Mouse (Mus musculus) limb, embryonic 13.5 days (tissue): ENCODE measurements around the gene 6330403K07Rik. TPM values are rescaled to one million over a fixed set of nuclear protein-coding genes. Genes with fewer than 3 reads are reported as not detected.

Experiments used
- polyA plus RNA-seq: library from polyadenylated mRNA; unstranded; fragments of >200 nt; fragmentation: Nextera tagmentation; extraction: Ambion mirVana; gene quantifications from 2 replicates; pipeline ENCODE4 v1.2.1, GENCODE M21; 2015

Gene 6330403K07Rik
- polyA plus RNA-seq, 1 experiment from 2014 or later: 267 TPM

Other genes with a start within 250 kb of the 6330403K07Rik start
- 0.22 and 0.23 TPM in 2 replicates for gene Scimp, start 220.9 kb downstream of the 6330403K07Rik start, polyA plus RNA-seq
- gene Rabep1, start 188.7 kb downstream of the 6330403K07Rik start, polyA plus RNA-seq: 38.5 and 39.7 TPM in 2 replicates
- 128 and 134 TPM in 2 replicates for gene Nup88, start 63.5 kb downstream of the 6330403K07Rik start, polyA plus RNA-seq
- gene Rpain, start 63.3 kb downstream of the 6330403K07Rik start, polyA plus RNA-seq: 76.8 and 80.1 TPM in 2 replicates
- 235 and 241 TPM in 2 replicates for gene C1qbp, start 50.5 kb downstream of the 6330403K07Rik start, polyA plus RNA-seq
- 20.5 and 23.1 TPM in 2 replicates for gene Dhx33, start 29.1 kb downstream of the 6330403K07Rik start, polyA plus RNA-seq
- 50.3 and 55.9 TPM in 2 replicates for gene Mis12, start 13.9 kb downstream of the 6330403K07Rik start, polyA plus RNA-seq
- 44.2 and 49.3 TPM in 2 replicates for gene Derl2, start 13.7 kb downstream of the 6330403K07Rik start, polyA plus RNA-seq
- gene Nlrp1a, start 111.2 kb upstream of the 6330403K07Rik start, polyA plus RNA-seq: 0.09 TPM in 1 of 2 replicates, not detected in the other
- not detected in 2 replicates for gene Nlrp1b, start 197.2 kb upstream of the 6330403K07Rik start, polyA plus RNA-seq